Mouse (Mus musculus) urinary bladder, postnatal 36 days (tissue): ENCODE results near the gene Defb10.
"Not testable (repeated sequence)": the region's sequence is repeated elsewhere in the genome, so short reads cannot be mapped to it uniquely, and the experiment has no call there.

Source experiments
- DNase-seq, 2 experiments: peaks; one replicate each; pipeline ENCODE4 v3.0.0; 2022; ENCODE audit warnings: low spot score in 2 of 2, mixed read lengths in 1 of 2

Defb10 gene

GRCm38 (mm10) chr8:21858586-21858985 is at the start of gene Defb10:
Gene Defb10 (plus strand): TSS chr8:21858901.
- not testable (repeated sequence) for DNase-seq

- not testable (repeated sequence) for DNase-seq
These were observed 26.6 kb downstream of the Defb10 start, which contains the start of gene Defb9 for GRCm38 (mm10) chr8:21885321-21885720. Gene Defb9 (minus strand): TSS chr8:21885421.

GRCm38 (mm10) chr8:21906290-21906689 is 47.6 kb downstream of the Defb10 start, which contains the start of gene Defb11:
Gene Defb11 (minus strand): TSS chr8:21906412.
- DNase-seq: not testable (repeated sequence)
